Mouse (Mus musculus): ENCODE data around the gene Sytl3. TPM values are rescaled to one million over a fixed set of nuclear protein-coding genes. Genes with fewer than 3 reads are reported as not detected.

Gene Sytl3
- polyA plus RNA-seq, 1 experiment from 2014 or later = 0.82 TPM

DNA sequence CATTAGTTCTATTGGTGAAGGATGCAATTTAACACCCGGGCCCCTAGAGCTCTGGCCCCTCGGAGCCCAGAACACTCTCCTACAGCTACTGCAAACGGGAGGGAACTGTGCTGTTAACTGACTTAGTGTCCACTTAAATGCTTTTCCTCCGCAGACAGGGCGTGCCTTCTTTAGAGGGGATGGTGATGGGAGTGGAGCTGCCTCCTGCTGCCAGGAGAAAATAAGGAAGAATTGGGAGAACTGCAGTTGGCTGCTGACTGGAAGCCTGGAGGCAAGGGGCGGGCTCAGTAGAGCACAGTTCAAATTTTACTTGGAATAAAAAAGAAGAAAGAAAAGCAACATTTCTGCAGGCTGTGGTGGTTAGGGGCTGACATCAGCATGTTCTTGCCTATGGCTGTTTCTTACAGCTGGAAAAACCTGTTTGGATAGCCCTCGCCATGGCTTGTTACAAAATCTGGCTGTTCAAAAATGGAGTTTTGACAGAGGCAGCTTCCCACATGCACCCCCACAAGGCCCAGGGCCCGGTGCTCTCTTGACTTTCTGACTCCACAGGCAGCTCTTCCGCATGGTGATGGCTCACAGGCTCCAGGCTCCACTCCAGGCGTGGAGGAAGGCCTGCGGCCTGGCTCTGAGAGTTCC lies 92.4 kb downstream of the Sytl3 start:
- Histone ChIP-seq H3K4me2 (ENCODE audit: low read length) (no peak overlapping the region), H3K9me3 (replicated peaks; ENCODE audit: control insufficient read depth, low read length, poor library complexity, severe bottlenecking) (no peaks in the 10 kb centered on the region), H3K4me3 (ENCODE audit: low read depth, low read length) (no peak overlapping the region), H3K9ac (ENCODE audit: low read depth, low read length) (no peak overlapping the region), H3K27me3 (ENCODE audit: control insufficient read depth, insufficient read depth, low read depth, low read length) (peaks cover 3% of the 10 kb centered on the region), H3K27ac (ENCODE audit: low read length) (no peak overlapping the region), H3K36me3 (ENCODE audit: control insufficient read depth, insufficient read depth, low read length) (no peaks in the 10 kb centered on the region), H3K4me1 (ENCODE audit: control insufficient read depth, insufficient read depth, low read length) (peaks cover 14% of the 10 kb centered on the region)
- 81% methylated on average over 11 of the region's 11 CpGs for WGBS
- ATAC-seq = no peak

- no peak for ATAC-seq
- H3K4me2 ChIP-seq (ENCODE audit: low read length) = no peak overlapping the region
- WGBS = 47% methylated on average over 7 of the region's 7 CpGs
Measured at GRCm38 (mm10) chr17:6752375-6752774, 93.5 kb downstream of the Sytl3 start.

GRCm38 (mm10) chr17:6755176-6755575 lies 96.3 kb downstream of the Sytl3 start:
- WGBS = 92% methylated on average over 9 of the region's 9 CpGs
- Histone ChIP-seq H3K9me3 (replicated peaks; ENCODE audit: control insufficient read depth, low read length, poor library complexity, severe bottlenecking) (no peaks in the 10 kb centered on the region), H3K27ac (ENCODE audit: low read length) (no peak overlapping the region), H3K36me3 (ENCODE audit: control insufficient read depth, insufficient read depth, low read length) (no peaks in the 10 kb centered on the region), H3K9ac (ENCODE audit: low read depth, low read length) (no peak overlapping the region), H3K4me1 (ENCODE audit: control insufficient read depth, insufficient read depth, low read length) (no peaks in the 10 kb centered on the region; the same call in 1 of the 2 replicates), H3K27me3 (ENCODE audit: control insufficient read depth, insufficient read depth, low read depth, low read length) (no peaks in the 10 kb centered on the region), H3K4me3 (ENCODE audit: low read depth, low read length) (no peak overlapping the region), H3K4me2 (ENCODE audit: low read length) (no peak overlapping the region)
- no peak for ATAC-seq

More at GRCm38 (mm10) chr17:6752375-6752774, 93.5 kb downstream of the Sytl3 start:
- no peak overlapping the region for H3K4me3 ChIP-seq (ENCODE audit: low read depth, low read length)
- H3K27me3 ChIP-seq (ENCODE audit: control insufficient read depth, insufficient read depth, low read depth, low read length) = peaks cover 3% of the 10 kb centered on the region
- no peaks in the 10 kb centered on the region for H3K36me3 ChIP-seq (ENCODE audit: control insufficient read depth, insufficient read depth, low read length)
- H3K9me3 ChIP-seq (replicated peaks; ENCODE audit: control insufficient read depth, low read length, poor library complexity, severe bottlenecking) = no peaks in the 10 kb centered on the region
- H3K27ac ChIP-seq (ENCODE audit: low read length) = no peak overlapping the region
- peaks cover 5% of the 10 kb centered on the region; the same call in 1 of the 2 replicates for H3K4me1 ChIP-seq (ENCODE audit: control insufficient read depth, insufficient read depth, low read length)
- no peak overlapping the region for H3K9ac ChIP-seq (ENCODE audit: low read depth, low read length)

- Histone ChIP-seq H3K9me3 (replicated peaks; ENCODE audit: control insufficient read depth, low read length, poor library complexity, severe bottlenecking) (no peaks in the 10 kb centered on the region), H3K4me2 (ENCODE audit: low read length) (no peak overlapping the region), H3K36me3 (ENCODE audit: control insufficient read depth, insufficient read depth, low read length) (no peaks in the 10 kb centered on the region), H3K4me1 (ENCODE audit: control insufficient read depth, insufficient read depth, low read length) (no peaks in the 10 kb centered on the region; the same call in 1 of the 2 replicates), H3K4me3 (ENCODE audit: low read depth, low read length) (no peak overlapping the region), H3K27me3 (ENCODE audit: control insufficient read depth, insufficient read depth, low read depth, low read length) (no peaks in the 10 kb centered on the region), H3K9ac (ENCODE audit: low read depth, low read length) (no peak overlapping the region), H3K27ac (ENCODE audit: low read length) (no peak overlapping the region)
- WGBS = 89% methylated on average over 8 of the region's 8 CpGs
- no peak for ATAC-seq
Measured at GRCm38 (mm10) chr17:6755873-6756272, 97.0 kb downstream of the Sytl3 start.

DNA sequence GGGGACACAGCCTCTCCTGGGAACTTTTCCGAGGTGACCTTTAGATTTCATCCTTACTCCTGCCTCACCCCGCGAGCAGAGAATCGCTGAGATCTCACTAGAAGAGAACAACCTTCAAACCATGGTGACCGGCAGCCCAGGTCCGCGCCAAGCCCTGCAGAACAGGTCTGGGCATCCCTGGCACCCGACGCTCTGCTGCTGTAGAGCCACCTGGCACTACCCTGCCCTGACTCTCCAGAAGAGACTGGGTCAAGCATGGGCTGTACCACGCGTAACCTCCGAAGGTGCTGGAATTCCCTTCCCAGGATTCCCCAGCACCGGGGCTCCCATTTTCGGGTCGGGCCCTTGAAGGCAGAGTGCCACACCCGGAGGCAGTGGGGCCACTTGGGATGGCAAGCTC lies 99.0 kb downstream of the Sytl3 start:
- no peak overlapping the region for H3K9ac ChIP-seq (ENCODE audit: low read depth, low read length)
- no peaks in the 10 kb centered on the region; the same call in 1 of the 2 replicates for H3K4me1 ChIP-seq (ENCODE audit: control insufficient read depth, insufficient read depth, low read length)
- H3K4me3 ChIP-seq (ENCODE audit: low read depth, low read length) = no peak overlapping the region
- H3K36me3 ChIP-seq (ENCODE audit: control insufficient read depth, insufficient read depth, low read length) = no peaks in the 10 kb centered on the region
- no peak for ATAC-seq
- WGBS = 97% methylated on average over 16 of the region's 16 CpGs
- H3K9me3 ChIP-seq (replicated peaks; ENCODE audit: control insufficient read depth, low read length, poor library complexity, severe bottlenecking) = no peaks in the 10 kb centered on the region
- no peak overlapping the region for H3K4me2 ChIP-seq (ENCODE audit: low read length)
- no peak overlapping the region for H3K27ac ChIP-seq (ENCODE audit: low read length)
- H3K27me3 ChIP-seq (ENCODE audit: control insufficient read depth, insufficient read depth, low read depth, low read length) = no peaks in the 10 kb centered on the region

- H3K36me3 ChIP-seq (ENCODE audit: control insufficient read depth, insufficient read depth, low read length) = no peaks in the 10 kb centered on the region
- no peak overlapping the region for H3K4me3 ChIP-seq (ENCODE audit: low read depth, low read length)
- 52% methylated on average over 8 of the region's 8 CpGs for WGBS
- H3K4me2 ChIP-seq (ENCODE audit: low read length) = no peak overlapping the region
- H3K9me3 ChIP-seq (replicated peaks; ENCODE audit: control insufficient read depth, low read length, poor library complexity, severe bottlenecking) = no peaks in the 10 kb centered on the region
- no peak overlapping the region for H3K27ac ChIP-seq (ENCODE audit: low read length)
- H3K27me3 ChIP-seq (ENCODE audit: control insufficient read depth, insufficient read depth, low read depth, low read length) = no peaks in the 10 kb centered on the region
- no peak overlapping the region for H3K9ac ChIP-seq (ENCODE audit: low read depth, low read length)
- no peak for ATAC-seq
- H3K4me1 ChIP-seq (ENCODE audit: control insufficient read depth, insufficient read depth, low read length) = peaks cover 3% of the 10 kb centered on the region; the same call in 1 of the 2 replicates
Measured at GRCm38 (mm10) chr17:6758845-6759244, 100.0 kb downstream of the Sytl3 start.

- Histone ChIP-seq H3K4me3 (ENCODE audit: low read depth, low read length) (no peak overlapping the region), H3K9ac (ENCODE audit: low read depth, low read length) (no peak overlapping the region), H3K9me3 (replicated peaks; ENCODE audit: control insufficient read depth, low read length, poor library complexity, severe bottlenecking) (no peaks in the 10 kb centered on the region), H3K27ac (ENCODE audit: low read length) (no peak overlapping the region), H3K4me1 (ENCODE audit: control insufficient read depth, insufficient read depth, low read length) (peaks cover 3% of the 10 kb centered on the region; the same call in 1 of the 2 replicates), H3K4me2 (ENCODE audit: low read length) (no peak overlapping the region), H3K36me3 (ENCODE audit: control insufficient read depth, insufficient read depth, low read length) (no peaks in the 10 kb centered on the region), H3K27me3 (ENCODE audit: control insufficient read depth, insufficient read depth, low read depth, low read length) (no peaks in the 10 kb centered on the region)
- ATAC-seq = no peak
- 23% methylated on average over 9 of the region's 9 CpGs for WGBS
Measured at GRCm38 (mm10) chr17:6759717-6760292, 100.9 kb downstream of the Sytl3 start.

GRCm38 (mm10) chr17:6763513-6764226 lies 104.8 kb downstream of the Sytl3 start:
- Histone ChIP-seq H3K27ac (ENCODE audit: low read length) (no peak overlapping the region), H3K9ac (ENCODE audit: low read depth, low read length) (no peak overlapping the region), H3K9me3 (replicated peaks; ENCODE audit: control insufficient read depth, low read length, poor library complexity, severe bottlenecking) (no peaks in the 10 kb centered on the region), H3K36me3 (ENCODE audit: control insufficient read depth, insufficient read depth, low read length) (no peaks in the 10 kb centered on the region), H3K4me3 (ENCODE audit: low read depth, low read length) (no peak overlapping the region), H3K27me3 (ENCODE audit: control insufficient read depth, insufficient read depth, low read depth, low read length) (0 out of 2 replicates have a peak, but pooled peaks cover 2% of the 10 kb centered on the region), H3K4me2 (ENCODE audit: low read length) (no peak overlapping the region), H3K4me1 (ENCODE audit: control insufficient read depth, insufficient read depth, low read length) (peaks cover 3% of the 10 kb centered on the region; the same call in 1 of the 2 replicates)
- no peak for ATAC-seq
- WGBS = 16% methylated on average over 7 of the region's 7 CpGs

DNA sequence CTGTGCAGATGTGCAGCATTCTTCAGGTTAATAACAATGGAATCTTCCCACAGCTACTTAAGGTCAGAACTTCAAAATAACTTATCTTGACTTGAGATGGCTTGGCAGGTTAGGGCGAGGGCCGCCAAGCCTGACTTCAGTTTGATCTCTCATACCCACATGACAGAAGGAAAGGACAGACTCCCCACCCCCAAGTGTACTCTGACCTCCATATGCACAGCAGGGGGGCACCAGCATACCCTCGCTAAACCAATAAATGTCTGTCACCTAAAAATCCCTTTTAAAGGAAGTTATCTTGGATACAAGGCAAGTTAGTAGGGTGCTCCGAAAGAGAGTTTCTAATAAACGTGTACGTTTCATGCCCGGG lies 105.3 kb downstream of the Sytl3 start:
- Histone ChIP-seq H3K4me2 (ENCODE audit: low read length) (no peak overlapping the region), H3K4me3 (ENCODE audit: low read depth, low read length) (no peak overlapping the region), H3K27ac (ENCODE audit: low read length) (no peak overlapping the region), H3K9me3 (replicated peaks; ENCODE audit: control insufficient read depth, low read length, poor library complexity, severe bottlenecking) (no peaks in the 10 kb centered on the region), H3K4me1 (ENCODE audit: control insufficient read depth, insufficient read depth, low read length) (peaks cover 3% of the 10 kb centered on the region; the same call in 1 of the 2 replicates), H3K9ac (ENCODE audit: low read depth, low read length) (no peak overlapping the region), H3K27me3 (ENCODE audit: control insufficient read depth, insufficient read depth, low read depth, low read length) (0 out of 2 replicates have a peak, but pooled peaks cover 2% of the 10 kb centered on the region), H3K36me3 (ENCODE audit: control insufficient read depth, insufficient read depth, low read length) (no peaks in the 10 kb centered on the region)
- no peak for ATAC-seq
- 65% methylated on average over 7 of the region's 7 CpGs for WGBS

All from midbrain, embryonic 16.5 days (tissue).